Mouse (Mus musculus): Measurements from ENCODE around the gene Ddn.

- TF ChIP-seq CTCF (IDR thresholded peaks at IDR 0.05; ENCODE audit: low read depth) (no peak), EP300 (IDR thresholded peaks at IDR 0.05; ENCODE audit: low read depth) (no peak)
These were observed 30.5 kb downstream of the Ddn start for GRCm38 (mm10) chr15:98778806-98779205.

All from liver, postnatal 0 days (tissue).